Mouse (Mus musculus): Measurements from ENCODE around the gene Teddm1a.
"Not testable (repeated sequence)": the region's sequence is repeated elsewhere in the genome, so short reads cannot be mapped to it uniquely, and the experiment has no call there.

Teddm1a gene

DNA sequence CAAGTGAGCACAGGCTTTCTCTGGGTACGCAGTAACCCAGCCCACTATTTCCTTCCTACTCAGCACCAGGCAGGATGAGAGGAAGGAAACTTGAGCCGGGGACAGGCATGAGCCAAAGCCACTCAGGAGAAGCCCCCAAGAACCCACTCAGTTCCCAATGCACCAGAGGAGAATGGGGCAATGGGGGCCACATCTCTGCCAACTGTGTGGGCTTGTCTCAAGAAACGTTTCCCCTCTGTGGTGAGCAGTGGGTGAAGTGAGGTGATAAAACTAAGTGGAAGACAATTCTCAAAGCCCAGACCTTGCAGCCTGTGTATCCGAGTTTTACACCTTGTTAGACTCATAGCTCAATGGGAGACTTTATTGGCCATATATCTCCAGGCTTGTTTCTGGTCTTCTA is at the start of gene Teddm1a:
Teddm1a (plus strand) TSS at position 301 of the 400 bp plus-strand sequence.
- DNase-seq (ENCODE audit: low read depth, low spot score): no peak

DNA sequence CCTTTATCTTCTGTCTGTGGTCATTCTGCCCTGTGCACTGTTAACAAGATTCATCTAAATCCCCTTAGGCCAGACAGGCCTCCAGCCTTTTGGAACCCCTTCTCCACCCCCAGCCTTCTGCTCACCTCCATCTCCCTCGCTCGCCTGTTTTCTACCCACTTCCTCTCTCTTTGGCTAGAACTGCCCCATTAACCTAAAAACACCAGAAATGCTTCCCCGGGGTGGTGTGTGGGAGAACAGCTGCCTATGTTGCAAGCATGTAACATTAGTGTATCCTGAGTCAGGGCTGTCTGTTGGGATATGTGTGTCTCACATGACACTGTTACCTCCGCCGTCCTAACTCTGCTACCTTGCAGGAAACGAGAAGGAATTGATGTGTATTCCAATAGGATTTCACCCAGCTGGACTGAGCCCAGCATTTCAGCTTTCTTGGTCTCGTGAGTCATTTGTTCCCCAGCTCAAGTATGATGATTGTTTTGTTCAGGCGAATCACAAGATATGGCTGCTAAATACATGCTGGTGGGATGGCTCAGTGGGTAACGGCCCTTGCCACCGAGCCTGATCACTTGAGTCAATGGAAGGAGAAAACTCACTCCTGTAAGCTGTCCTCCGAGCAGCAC is 49.3 kb upstream of the Teddm1a start:
- DNase-seq (ENCODE audit: low read depth, low spot score): no peak

DNA sequence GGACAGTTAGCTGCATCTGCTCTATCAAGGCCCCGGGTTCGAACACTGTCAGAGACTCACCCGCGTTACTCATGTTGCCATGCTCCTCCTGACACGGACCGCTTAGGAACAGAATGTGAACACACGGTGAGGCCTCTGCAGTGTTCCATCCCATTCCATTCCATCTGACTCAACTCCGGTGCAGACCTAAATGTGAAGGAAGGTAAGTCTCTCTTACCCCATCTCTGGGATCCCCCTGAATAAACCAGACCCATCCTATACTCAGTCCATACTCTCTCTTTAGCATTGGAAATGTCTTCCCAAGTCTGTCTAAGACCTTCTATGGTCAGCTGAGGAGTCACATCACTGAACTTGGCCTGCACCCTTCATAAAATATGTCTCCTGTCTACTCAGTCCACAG is 47.5 kb upstream of the Teddm1a start, which contains the start of gene Rgsl1:
Rgsl1 (minus strand) TSS at position 101 of the 400 bp plus-strand sequence.
- no peak for DNase-seq (ENCODE audit: low read depth, low spot score)

DNA sequence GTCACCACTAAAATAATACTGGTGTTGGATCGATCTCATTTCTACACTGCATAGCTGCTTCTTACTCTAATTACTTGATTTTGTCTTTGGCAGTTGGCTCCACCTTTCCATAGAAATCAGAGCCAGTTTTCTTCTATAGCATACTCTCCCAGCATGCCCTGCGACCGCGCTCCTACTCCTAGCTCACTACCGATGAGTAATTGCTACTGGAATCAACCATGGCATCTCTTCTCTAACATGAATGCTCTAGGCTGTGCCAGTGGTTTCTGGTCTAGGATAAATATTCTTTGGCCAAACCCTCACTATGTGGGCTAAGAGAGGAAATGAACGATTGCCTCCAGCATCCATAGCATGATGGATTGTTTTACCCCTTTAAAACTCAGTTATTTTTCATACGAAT is 45.1 kb upstream of the Teddm1a start:
- no peak for DNase-seq (ENCODE audit: low read depth, low spot score)

DNA sequence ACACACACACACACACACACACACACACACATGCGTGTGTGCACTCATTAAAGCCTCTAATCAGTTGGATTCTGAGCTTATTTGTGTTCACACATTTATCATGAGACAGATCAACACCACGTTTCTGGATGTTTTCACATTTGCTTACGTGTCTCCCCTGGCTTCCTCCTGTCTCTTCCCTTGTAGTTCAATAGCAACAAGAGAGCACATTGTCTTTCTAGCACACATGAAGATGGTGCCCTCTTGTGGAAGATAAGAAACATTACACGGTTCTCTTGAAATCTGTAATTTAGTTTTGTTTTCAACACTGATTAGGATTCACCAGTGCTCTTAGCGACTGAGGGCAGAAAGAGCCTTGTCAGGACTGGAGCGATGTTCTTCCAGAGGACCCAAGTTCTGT is 44.7 kb upstream of the Teddm1a start:
- peak; percentile 32 for DNase-seq (ENCODE audit: low read depth, low spot score)

DNA sequence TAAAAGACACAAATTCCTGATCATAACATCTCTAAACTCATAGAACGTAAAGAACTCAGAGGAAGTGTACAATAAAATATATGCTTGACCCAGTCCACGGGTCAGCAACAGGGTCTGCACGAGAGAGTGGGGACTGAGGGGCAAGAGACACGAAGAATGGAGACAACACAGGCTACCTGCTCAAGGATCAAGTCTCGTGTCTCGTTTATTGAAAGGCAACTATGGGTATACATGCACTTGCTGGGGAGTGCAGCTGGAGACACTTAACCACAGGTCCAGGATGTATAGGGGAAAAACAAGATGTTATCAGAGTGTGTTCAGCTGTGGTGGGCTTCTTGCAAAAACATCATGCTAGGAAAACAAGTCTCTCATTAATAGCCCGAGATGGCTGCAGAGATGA is 38.8 kb upstream of the Teddm1a start:
- DNase-seq (ENCODE audit: low read depth, low spot score): not testable (repeated sequence)

DNA sequence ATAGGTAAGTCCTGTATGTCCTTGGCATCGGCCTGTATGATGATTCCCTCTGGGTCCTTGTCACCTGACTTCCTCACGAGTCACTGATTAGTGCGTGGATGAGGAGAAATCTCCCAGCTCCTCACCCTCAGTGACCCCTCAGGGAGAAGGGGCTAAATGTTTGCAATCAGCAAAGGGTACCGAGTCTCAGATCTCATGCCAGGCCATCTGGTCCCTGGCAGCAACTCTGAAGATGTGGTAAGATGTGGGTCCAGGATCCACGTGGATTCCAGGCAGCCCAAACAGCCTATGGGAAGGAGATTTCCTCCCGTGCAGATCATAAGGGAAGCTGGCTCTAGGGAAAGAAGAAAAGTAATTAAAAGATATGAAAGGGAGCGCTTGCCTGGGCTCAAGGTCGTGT is 35.6 kb upstream of the Teddm1a start:
- no peak for DNase-seq (ENCODE audit: low read depth, low spot score)

DNA sequence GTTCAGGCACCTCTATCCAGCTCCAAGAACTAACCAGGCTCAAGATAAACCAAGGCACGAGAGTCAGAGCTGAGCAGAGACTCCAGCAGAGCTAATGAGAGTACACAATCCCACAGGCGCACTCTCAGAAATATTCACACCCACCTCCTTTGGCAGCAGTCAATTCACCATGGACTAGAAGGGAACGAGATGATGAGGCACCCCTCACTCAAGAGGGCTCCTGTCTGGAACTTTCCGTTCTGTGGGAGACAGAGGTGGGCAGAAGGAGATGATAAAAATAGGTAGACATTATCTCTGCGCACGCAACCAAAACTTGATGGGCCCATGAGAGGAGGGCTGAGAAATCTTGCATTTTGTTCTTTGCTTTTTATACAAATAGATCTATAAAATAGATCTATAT is 17.5 kb upstream of the Teddm1a start, which contains the start of gene Teddm1b:
Teddm1b (plus strand) TSS at position 301 of the 400 bp plus-strand sequence.
- no peak for DNase-seq (ENCODE audit: low read depth, low spot score)

DNA sequence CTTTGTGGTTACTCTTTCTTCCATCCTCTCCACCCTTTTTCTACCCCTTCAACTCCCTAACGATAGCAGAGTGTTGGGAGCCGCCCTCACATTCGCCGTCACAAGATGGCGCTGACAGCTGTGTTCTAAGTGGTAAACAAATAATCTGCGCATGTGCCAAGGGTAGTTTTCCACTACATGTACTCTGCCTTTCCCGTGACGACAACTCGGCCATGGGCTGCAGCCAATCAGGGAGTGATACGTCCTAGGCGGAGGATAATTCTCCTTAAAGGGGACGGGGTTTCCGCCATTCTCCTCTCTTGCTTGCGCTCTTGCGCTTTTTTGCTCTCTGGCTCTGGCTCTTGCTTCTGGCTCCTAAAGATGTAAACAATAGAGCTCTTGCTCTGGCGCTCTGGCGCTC is 11.2 kb upstream of the Teddm1a start:
- not testable (repeated sequence) for DNase-seq (ENCODE audit: low read depth, low spot score)

DNA sequence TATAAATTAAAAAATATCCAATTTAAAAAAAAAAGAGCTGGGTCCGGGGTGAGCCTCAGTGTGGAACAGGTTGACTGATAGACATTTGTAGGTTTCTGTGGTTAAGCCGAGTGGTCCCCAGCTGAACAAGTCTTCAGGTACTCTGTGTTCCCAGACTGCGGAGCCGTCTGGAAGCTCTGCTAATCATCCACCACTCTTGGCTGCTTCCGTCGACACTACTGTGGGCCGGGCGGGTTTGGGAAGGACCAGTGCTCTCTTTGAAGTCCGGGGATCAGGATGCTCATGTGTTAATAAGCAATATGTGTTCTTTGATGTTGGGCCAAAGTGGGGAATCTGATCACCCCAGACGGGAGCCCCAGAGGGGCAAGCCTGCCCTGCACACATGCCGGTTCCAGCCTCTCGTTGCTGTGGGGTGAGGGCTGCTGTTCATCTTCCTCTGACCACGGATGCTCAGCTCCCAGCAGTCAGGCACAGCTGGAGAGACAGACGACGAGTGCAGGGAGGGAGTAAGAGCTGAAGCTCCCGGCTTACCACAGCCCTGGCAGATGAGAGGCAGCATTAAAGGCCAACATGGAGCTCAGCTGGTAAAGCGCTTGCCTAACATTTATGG is 5.4 kb upstream of the Teddm1a start:
- no peak for DNase-seq (ENCODE audit: low read depth, low spot score)

DNA sequence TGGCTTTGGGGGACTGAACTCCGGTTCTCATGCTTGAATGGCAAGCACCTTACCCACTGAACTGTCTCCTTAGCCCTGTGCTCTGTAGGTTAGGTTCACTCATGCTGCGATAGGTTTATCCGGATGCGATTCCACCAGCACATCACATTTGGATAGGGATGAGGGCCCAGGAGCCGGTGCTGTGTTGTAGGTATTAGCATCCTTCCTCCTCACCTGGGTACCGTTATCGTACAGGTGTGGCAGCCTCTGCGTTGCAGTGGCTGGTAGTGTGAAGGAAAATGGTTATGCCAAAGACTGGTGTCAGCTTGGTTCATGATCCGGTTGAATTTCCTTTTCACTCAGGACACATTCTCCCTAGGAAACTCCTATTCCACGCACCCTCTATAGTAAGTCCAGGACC is 1.4 kb upstream of the Teddm1a start:
- DNase-seq (ENCODE audit: low read depth, low spot score): no peak

DNA sequence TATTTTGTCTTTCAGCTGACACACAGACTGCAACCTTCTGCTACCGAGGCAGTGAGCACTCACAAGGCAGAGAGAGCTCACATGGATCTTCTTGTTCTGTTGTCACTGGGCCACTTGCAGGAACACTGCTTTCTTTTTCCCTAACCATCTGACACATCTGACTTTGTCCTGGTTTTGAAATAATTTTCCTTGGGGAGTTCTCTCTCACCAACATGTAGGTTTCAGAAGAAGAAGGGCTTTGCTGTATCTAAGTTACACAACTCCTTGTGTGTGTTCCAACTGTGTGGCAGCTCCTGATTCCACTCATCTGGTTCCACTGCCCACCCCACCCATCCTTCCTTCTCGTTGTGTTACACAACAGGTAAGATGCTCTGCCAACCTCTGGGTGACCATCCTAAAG is 2.2 kb downstream of the Teddm1a start:
- no peak for DNase-seq (ENCODE audit: low read depth, low spot score)

DNA sequence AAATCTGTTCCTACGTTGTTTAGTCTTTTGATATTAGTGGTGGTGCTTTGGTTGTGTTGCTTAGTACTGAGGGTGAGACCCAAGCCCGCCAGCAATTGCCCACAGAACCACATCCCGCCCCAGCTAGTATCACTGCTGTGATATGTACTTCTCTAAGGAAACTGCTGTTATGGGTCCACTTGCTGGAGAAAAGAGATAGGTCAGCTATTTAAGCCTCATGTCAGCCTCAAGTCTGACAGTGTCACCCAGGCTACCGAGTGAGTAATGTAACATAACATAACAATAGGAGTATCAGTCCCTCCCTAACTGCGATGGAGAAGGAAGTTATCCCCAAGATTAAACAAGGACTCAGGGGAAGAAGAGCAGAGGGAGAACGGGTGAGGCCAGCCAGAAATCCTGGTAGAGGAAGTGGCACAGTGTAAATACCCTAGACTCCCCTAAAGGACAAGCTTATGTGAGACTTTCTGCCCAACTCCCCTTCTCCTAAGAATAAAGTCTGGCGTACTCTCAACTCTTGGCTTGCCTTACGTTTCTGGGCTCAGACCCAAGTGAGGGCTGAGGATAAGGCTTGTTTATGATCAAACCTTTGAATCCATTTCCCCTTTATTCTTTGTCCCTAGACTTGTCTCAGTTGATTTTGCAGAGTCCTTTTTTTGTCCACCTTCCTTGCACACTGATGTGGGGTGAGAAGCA is 2.8 kb downstream of the Teddm1a start:
- DNase-seq (ENCODE audit: low read depth, low spot score): no peak

DNA sequence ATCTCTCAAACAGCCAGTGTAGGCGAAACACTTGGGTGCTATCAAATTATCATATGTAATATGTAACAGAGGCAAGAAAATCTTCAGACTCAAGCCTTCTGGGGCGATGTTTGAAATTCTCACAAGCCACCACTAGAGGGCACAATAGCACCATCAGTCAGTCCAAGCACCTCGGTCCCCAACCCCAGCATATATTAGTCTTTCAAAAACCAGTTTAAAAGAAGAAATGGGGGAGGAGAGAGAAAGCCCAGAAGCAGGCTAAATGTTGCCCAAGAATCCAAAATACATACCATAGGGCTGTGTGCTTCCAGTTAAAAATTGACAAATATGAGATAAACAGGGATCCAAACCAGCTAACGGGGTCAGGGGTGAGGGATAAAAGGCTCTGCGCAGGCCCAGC is 3.4 kb downstream of the Teddm1a start:
- DNase-seq (ENCODE audit: low read depth, low spot score): peak; percentile 64

DNA sequence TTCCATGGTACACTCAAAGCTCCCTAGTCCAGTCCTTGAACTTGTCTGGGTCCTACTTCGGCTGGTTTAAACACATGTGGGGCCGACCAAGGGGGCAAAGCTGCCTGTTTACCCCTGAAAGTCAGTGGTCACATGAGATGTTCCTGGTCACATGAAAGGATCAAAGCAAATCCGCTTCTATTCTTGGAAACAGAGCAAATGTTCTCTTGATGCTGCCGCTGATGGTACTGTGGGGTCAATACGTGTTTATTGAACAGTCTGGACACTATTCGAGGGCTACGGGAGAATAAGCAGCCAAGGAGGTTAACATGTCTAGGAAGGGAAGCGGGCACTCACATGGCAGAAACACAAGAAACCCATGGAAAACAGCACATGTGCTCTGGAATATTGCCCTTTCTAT is 5.7 kb downstream of the Teddm1a start:
- DNase-seq (ENCODE audit: low read depth, low spot score): no peak

DNA sequence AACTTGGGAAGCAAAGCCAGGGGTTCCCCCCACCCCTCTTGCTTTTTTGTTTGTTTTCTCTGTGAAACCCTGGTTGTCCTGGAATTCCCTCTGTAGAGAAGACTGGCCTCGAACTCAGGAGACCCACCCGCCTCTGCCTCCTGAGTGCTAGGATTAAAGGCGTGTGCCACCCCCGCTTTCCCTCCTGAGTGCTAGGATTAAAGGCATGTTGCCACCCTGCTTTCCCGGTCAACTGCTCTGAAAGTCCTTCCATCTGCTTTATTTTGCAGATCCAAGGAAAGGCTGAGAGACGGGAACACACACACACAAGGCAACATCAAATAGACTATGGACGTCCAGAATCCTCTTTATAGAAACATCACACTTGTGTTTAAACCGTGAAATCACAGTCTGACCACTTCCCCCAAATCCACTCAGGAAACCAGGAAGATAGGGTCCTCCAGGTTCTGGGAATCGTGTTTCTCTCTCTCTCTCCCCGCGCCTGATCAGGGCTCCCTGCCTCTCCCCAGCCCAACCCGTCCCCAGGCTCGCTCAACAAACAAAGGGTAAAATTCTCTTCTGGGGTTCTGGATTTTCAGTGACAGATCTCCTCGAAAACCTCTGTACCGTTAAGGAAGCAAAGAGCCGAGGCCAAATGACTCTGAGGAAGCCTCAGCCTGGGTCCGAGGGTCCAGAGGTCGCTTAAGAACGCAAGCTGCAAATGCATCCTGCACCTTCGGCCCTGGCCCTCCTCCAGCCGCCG is 7.6 kb downstream of the Teddm1a start:
- DNase-seq (ENCODE audit: low read depth, low spot score): no peak

DNA sequence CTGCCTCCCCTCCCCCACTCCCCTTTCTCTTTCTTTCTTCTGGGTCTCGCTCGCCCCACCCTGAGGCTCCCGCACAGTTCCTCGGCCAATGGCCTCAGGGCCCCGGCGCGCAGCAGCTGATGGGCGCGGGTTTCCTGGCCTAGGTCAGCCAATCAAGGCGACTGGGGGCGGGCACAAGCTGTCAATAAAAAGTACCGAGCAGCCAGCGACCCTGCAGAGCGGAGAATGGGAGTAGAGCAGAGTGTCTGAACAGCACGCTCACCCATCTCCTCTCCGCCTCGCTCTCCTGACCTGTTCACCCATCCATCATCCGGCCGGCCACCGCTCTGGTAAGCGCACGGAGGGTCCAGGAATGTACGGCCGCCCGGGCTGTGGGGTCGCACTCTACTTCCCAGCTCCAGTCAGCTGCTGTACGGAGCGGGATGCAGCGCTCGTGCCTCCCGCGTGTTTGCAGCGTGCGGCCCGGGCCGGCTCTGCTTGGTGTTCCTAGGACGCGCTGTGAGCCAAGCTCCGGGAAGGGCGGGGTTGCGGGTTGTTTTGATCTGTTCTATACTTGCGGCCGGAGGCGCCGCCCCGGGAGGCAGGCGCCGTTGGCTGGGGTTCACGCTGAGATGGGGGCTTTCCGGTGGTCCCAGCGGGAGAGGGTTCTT is 8.3 kb downstream of the Teddm1a start, which contains the start of the genes Glul and Teddm2:
Glul (plus strand) TSS at position 214 of the 650 bp plus-strand sequence.
Teddm2 (minus strand) TSS at position 498 of the 650 bp plus-strand sequence.
- peak; percentile 89 for DNase-seq (ENCODE audit: low read depth, low spot score)

DNA sequence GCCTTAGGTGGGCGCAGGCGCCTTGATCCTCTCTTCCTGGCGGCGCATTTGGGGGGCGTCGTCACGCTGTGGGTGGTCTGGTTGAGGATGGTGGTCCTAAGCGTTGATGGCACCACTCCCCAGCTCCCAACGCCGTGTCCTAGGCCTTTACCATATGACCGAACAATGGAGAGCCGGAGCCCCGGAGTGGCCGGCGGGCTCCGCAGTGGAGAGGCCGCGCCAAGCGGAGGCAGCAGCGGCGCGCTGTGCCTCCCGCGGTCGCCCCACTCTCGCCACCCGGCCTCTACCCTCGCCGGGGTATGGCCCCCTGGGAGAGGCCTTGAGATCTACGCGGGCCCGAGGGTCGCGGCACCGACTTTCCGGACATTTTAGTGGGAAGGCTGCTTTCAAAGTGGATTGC is 8.8 kb downstream of the Teddm1a start:
- no peak for DNase-seq (ENCODE audit: low read depth, low spot score)

DNA sequence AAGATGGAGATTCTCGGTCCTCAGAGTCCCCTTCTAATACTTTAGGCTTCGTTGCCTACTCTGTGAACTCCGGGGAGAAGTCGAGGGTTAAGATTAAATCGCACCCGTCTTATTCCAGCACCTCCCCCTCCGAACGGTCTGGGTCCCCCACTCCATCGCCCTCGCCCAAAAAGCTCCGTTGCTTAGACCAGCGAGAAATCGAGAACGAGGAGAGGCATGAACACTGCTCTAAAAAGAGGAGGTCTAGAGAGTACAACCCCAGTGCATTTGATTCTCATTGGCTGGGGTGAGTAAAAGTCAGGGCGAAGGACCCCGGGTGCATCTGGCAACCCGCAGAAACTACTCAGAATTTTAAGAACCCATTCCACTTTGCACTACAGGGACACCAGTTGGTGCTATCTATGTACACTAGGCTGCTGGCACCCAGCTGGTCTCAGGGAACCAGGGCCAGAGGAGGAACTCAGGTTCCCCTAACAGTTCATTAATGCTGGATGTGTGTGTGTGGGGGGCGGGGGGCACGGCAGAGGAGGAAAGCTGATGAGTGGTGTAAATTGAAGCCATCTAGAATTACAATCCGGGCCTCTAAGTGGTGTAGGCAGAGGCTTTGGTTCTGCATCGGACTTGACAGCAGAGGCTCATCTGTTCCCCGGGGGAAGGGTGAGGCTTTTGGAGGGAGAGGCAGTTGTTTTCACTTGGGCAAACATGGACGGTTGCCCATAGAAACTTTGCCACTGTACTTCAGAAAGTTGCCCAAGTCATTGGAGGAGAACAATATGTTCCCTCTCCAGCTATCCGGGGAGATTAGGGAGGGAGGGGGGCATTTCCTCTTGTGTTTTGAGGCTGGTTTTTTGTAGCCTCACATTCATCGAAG is 9.6 kb downstream of the Teddm1a start:
- no peak for DNase-seq (ENCODE audit: low read depth, low spot score)

DNA sequence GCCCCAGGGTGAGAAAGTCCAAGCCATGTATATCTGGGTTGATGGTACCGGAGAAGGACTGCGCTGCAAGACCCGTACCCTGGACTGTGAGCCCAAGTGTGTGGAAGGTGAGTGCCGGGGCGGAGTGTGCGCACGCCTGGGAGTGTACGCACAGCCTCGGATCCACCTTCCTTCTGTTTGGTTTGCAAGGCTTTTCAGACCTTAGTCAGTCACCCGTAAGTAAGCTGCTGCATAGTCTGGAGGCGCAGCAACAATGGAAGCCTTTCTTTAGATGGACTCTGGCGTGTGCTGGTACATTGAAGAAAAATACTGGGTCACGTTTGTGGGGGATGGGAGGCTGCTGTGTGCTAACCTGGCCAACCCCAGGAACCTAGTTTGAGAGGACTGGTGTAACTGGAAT is 11.5 kb downstream of the Teddm1a start:
- no peak for DNase-seq (ENCODE audit: low read depth, low spot score)

DNA sequence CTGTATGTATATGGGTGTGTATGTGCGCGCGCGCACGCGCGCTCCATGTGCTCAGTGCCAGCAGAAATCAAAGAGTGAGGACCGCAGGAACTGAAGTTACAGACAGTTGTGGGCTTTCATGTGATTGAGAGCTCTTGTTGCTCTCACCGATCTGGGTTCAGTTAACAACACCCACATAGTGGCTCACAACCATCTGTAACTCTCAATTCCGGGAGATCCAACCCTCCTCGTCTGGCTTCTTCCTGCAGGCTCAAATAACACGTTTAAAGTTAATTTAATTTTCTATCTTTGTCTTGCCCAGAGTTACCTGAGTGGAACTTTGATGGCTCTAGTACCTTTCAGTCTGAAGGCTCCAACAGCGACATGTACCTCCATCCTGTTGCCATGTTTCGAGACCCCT is 12.7 kb downstream of the Teddm1a start:
- no peak for DNase-seq (ENCODE audit: low read depth, low spot score)

Data from retina, postnatal 7 days (tissue).